Mouse (Mus musculus): ENCODE measurements around the gene Prmt8.

Prmt8 gene

GRCm38 (mm10) chr6:127739921-127740320 is 29.4 kb downstream of the Prmt8 start:
- DNase-seq (ENCODE audit: low spot score in 2 of 2): no peak

- DNase-seq (ENCODE audit: low spot score in 2 of 2): no peak
Measured at GRCm38 (mm10) chr6:127735130-127735981, 33.9 kb downstream of the Prmt8 start.

GRCm38 (mm10) chr6:127723126-127723525 is 46.1 kb downstream of the Prmt8 start:
- DNase-seq (ENCODE audit: low spot score in 2 of 2): no peak

- no peak for DNase-seq (ENCODE audit: low spot score in 2 of 2)
Measured at GRCm38 (mm10) chr6:127719875-127720274, 49.4 kb downstream of the Prmt8 start.

- DNase-seq (ENCODE audit: low spot score in 2 of 2): no peak
Measured at GRCm38 (mm10) chr6:127717239-127718137, 51.8 kb downstream of the Prmt8 start.

- DNase-seq (ENCODE audit: low spot score in 2 of 2): no peak
Measured at GRCm38 (mm10) chr6:127715428-127715827, 53.8 kb downstream of the Prmt8 start.

GRCm38 (mm10) chr6:127714906-127715305 is 54.4 kb downstream of the Prmt8 start:
- DNase-seq (ENCODE audit: low spot score in 2 of 2): no peak

GRCm38 (mm10) chr6:127708218-127708628 is 61.0 kb downstream of the Prmt8 start:
- no peak for DNase-seq (ENCODE audit: low spot score in 2 of 2)

- no peak for DNase-seq (ENCODE audit: low spot score in 2 of 2)
Measured at GRCm38 (mm10) chr6:127701036-127701783, 68.1 kb downstream of the Prmt8 start.

- no peak for DNase-seq (ENCODE audit: low spot score in 2 of 2)
Measured at GRCm38 (mm10) chr6:127693681-127694080, 75.6 kb downstream of the Prmt8 start.

GRCm38 (mm10) chr6:127692298-127692697 is 77.0 kb downstream of the Prmt8 start:
- no peak for DNase-seq (ENCODE audit: low spot score in 2 of 2)

- no peak for DNase-seq (ENCODE audit: low spot score in 2 of 2)
Measured at GRCm38 (mm10) chr6:127687181-127687860, 82.0 kb downstream of the Prmt8 start.

GRCm38 (mm10) chr6:127684981-127685380 is 84.3 kb downstream of the Prmt8 start:
- no peak for DNase-seq (ENCODE audit: low spot score in 2 of 2)

- no peak for DNase-seq (ENCODE audit: low spot score in 2 of 2)
Measured at GRCm38 (mm10) chr6:127683561-127683960, 85.7 kb downstream of the Prmt8 start.

- DNase-seq (ENCODE audit: low spot score in 2 of 2): no peak
Measured at GRCm38 (mm10) chr6:127680784-127681183, 88.5 kb downstream of the Prmt8 start.

GRCm38 (mm10) chr6:127678998-127679397 is 90.3 kb downstream of the Prmt8 start:
- DNase-seq (ENCODE audit: low spot score in 2 of 2): no peak

- DNase-seq (ENCODE audit: low spot score in 2 of 2): no peak
Measured at GRCm38 (mm10) chr6:127678320-127678719, 91.0 kb downstream of the Prmt8 start.

GRCm38 (mm10) chr6:127676866-127677265 is 92.4 kb downstream of the Prmt8 start:
- no peak for DNase-seq (ENCODE audit: low spot score in 2 of 2)

- no peak for DNase-seq (ENCODE audit: low spot score in 2 of 2)
Measured at GRCm38 (mm10) chr6:127672071-127672470, 97.2 kb downstream of the Prmt8 start.

GRCm38 (mm10) chr6:127670031-127670430 is 99.2 kb downstream of the Prmt8 start:
- no peak for DNase-seq (ENCODE audit: low spot score in 2 of 2)

GRCm38 (mm10) chr6:127669313-127669712 is 100.0 kb downstream of the Prmt8 start:
- no peak for DNase-seq (ENCODE audit: low spot score in 2 of 2)

Measured in spleen, postnatal 14 days (tissue).